Mouse (Mus musculus) liver, embryonic 11.5 days (tissue): ENCODE results near the gene Tcap. TPM values are rescaled to one million over a fixed set of nuclear protein-coding genes. Genes with fewer than 3 reads are reported as not detected.

Experiments used
- ATAC-seq: fragments of 200-750 bp; cut with Nextera tagmentation; replicated peaks from 2 replicates; pipeline ENCODE4 v1.8.0; 2017; ENCODE audit warnings: moderate number of reproducible peaks, mild to moderate bottlenecking, moderate TSS enrichment, moderate library complexity; ENCODE audit not compliant: low FRiP score
- DNase-seq: peaks from one replicate; pipeline ENCODE4 v3.0.0-alpha.2; 2017; ENCODE audit warnings: low spot score
- H3K27ac ChIP-seq: fragments of 300-500 bp; sonication (generic); 2 replicates; pipeline ENCODE4 v1.5.1; 2014; ENCODE audit warnings: mild to moderate bottlenecking, low read depth, low read length, control low read depth
- H3K27me3 ChIP-seq: fragments of 300-500 bp; sonication (generic); replicated peaks from 2 replicates; pipeline ENCODE4 v1.6.1; 2014; ENCODE audit warnings: low read length, mixed read lengths; ENCODE audit not compliant: control insufficient read depth, insufficient read depth
- H3K36me3 ChIP-seq: fragments of 300-500 bp; sonication (generic); 2 replicates; pipeline ENCODE4 v1.6.1; 2014; ENCODE audit warnings: mild to moderate bottlenecking, low read length, moderate library complexity, mixed read lengths; ENCODE audit not compliant: control insufficient read depth, insufficient read depth
- H3K4me1 ChIP-seq: fragments of 300-500 bp; sonication (generic); replicated peaks from 2 replicates; pipeline ENCODE4 v1.6.1; 2014; ENCODE audit warnings: low read length, mixed read lengths; ENCODE audit not compliant: control insufficient read depth, insufficient read depth
- H3K4me2 ChIP-seq: fragments of 300-500 bp; sonication (generic); 2 replicates; pipeline ENCODE4 v1.6.1; 2014; ENCODE audit warnings: mild to moderate bottlenecking, control low read depth, moderate library complexity
- H3K4me3 ChIP-seq: fragments of 300-500 bp; sonication (generic); 2 replicates; pipeline ENCODE4 v1.5.1; 2014; ENCODE audit warnings: low read depth, low read length, control low read depth
- H3K9ac ChIP-seq: fragments of 300-500 bp; sonication (generic); 2 replicates; pipeline ENCODE4 v1.6.1; 2014; ENCODE audit warnings: low read depth, low read length, control low read depth
- H3K9me3 ChIP-seq: fragments of 300-500 bp; sonication (generic); 2 replicates; pipeline ENCODE4 v1.6.1; 2016; ENCODE audit warnings: low read length, inconsistent platforms, mixed read lengths; ENCODE audit not compliant: control insufficient read depth
- WGBS: fragments of 180-500 bp; shearing (Covaris S2); extraction: QIAGEN DNeasy Blood & Tissue Kit; methylation state at CpG from one replicate; pipeline ENCODE4 v1.1.7; 2014; 5-methylcytosine and 5-hydroxymethylcytosine counted together
- polyA plus RNA-seq: library from polyadenylated mRNA; unstranded; fragments of >200 nt; fragmentation: Nextera tagmentation; extraction: Ambion mirVana; gene quantifications from 2 replicates; pipeline ENCODE4 v1.2.1, GENCODE M21; 2014

The Tcap gene
- polyA plus RNA-seq, 1 experiment from 2014 or later, result 0.89 TPM

DNA sequence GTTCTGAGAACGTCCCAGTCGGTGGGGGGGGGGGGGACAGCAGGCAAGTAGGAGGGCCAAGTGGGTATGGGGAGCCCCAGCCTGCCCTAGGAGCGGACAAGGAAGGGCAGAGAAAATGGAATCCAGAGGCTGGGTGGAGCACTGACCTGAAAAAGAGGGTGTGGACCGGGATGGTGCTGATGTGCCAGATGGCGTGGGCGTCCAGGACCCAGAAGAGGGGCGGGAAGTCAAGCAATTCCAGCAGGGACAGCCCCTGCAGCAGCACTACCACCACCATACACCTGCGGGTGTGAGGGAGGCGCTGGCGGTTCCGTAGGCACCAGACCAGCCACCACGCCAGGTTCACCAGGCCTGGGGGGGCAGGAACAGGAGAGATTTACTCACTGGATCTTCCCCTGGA, 6.5 kb downstream of the Tcap start:
- Histone ChIP-seq H3K4me2 (no peak overlapping the region), H3K4me3 (no peak overlapping the region), H3K27me3 (peaks cover 50% of the 10 kb centered on the region), H3K9me3 (no peaks in the 10 kb centered on the region), H3K36me3 (no peaks in the 10 kb centered on the region), H3K27ac (no peak overlapping the region), H3K4me1 (peaks cover 36% of the 10 kb centered on the region), H3K9ac (no peak overlapping the region)
- no peak for DNase-seq
- no peak for ATAC-seq
- WGBS, result 67% methylated on average over 12 of the region's 12 CpGs

DNA sequence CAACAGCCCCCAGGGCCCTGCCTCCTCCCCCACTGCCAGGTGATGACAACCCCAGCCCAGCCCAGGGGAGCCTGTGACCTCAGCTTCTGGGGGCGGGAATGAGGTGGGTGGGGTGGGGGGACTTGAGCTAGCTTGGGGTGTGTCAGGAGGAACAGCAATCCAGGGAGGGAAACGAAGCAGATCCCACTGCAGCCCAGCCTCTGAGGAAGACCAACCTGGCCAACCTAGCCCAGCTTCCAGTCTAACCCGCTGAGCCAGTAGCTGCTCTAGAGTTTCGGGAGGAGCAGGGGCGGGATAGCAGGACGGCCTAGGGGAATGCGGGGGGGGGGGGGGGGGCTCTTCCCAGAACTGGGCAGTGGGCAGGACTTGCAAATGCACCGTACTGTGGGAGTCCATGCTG, 8.4 kb downstream of the Tcap start:
- no peaks in the 10 kb centered on the region for H3K36me3 ChIP-seq
- H3K27me3 ChIP-seq, result peaks cover 31% of the 10 kb centered on the region
- peaks cover 37% of the 10 kb centered on the region for H3K4me1 ChIP-seq
- H3K9me3 ChIP-seq, result no peaks in the 10 kb centered on the region
- no peak overlapping the region for H3K4me2 ChIP-seq
- no peak overlapping the region for H3K4me3 ChIP-seq
- DNase-seq (no peak), ATAC-seq (no peak)
- H3K9ac ChIP-seq, result no peak overlapping the region
- no peak overlapping the region for H3K27ac ChIP-seq
- WGBS, result 35% methylated on average over 7 of the region's 8 CpGs

DNA sequence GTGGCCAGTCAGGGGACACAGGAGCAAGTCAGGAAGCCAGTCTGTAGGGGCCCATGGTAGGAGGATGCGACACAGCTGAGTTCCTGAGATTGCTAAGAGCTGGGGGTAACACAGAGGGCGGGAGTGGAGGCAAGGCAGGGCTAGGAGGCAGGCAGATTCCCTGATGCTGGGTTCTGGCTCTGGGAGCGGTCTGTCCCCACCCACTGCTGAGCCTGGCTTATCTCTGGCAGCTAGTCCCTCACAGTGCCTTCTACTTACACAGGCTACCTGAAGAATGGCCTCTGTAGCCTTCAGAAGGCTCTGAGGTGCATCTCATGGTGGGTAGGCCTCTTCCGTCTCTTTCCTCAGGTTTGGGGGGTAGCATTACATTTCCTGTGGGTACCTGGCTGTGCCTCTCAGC, 9.0 kb downstream of the Tcap start:
- H3K4me3 ChIP-seq, result no peak overlapping the region

DNA sequence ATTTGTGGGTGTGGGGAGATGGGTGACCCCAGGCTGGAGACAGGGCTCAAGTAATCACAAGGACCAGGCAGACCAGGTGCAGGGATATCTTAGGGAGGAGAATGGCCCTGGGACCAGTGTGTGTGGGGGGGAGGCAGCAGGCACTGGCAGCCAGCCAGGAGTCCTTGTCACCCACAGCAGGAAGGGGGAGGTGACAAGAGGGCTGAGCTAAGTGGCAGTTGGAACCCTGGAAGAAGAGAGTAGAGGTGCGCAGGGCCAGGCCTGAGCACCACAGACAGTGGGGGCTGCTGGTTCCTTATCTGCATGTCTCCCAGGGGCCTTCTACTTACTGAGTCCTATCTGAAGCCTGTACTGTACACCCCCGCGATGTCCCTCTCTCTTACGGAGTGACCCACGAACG, 9.7 kb downstream of the Tcap start:
- Histone ChIP-seq H3K36me3 (no peaks in the 10 kb centered on the region), H3K27me3 (peaks cover 19% of the 10 kb centered on the region), H3K9ac (peak overlapping the region; percentile 54), H3K27ac (peak overlapping the region; percentile 62), H3K4me3 (no peak overlapping the region), H3K9me3 (no peaks in the 10 kb centered on the region), H3K4me2 (peak overlapping the region; percentile 47), H3K4me1 (peaks cover 37% of the 10 kb centered on the region)
- 31% methylated on average over 6 of the region's 6 CpGs for WGBS
- ATAC-seq (peak; percentile 65), DNase-seq (no peak)

More for the DNA sequence above, 9.0 kb downstream of the Tcap start:
- no peak overlapping the region for H3K9ac ChIP-seq
- peak; percentile 81 for ATAC-seq
- DNase-seq, result no peak
- H3K4me2 ChIP-seq, result peak overlapping the region; percentile 47
- H3K4me1 ChIP-seq, result peaks cover 37% of the 10 kb centered on the region
- no peaks in the 10 kb centered on the region for H3K9me3 ChIP-seq
- 27% methylated on average over 4 of the region's 4 CpGs for WGBS
- peaks cover 25% of the 10 kb centered on the region for H3K27me3 ChIP-seq
- no peaks in the 10 kb centered on the region for H3K36me3 ChIP-seq
- peak overlapping the region; percentile 62 for H3K27ac ChIP-seq

DNA sequence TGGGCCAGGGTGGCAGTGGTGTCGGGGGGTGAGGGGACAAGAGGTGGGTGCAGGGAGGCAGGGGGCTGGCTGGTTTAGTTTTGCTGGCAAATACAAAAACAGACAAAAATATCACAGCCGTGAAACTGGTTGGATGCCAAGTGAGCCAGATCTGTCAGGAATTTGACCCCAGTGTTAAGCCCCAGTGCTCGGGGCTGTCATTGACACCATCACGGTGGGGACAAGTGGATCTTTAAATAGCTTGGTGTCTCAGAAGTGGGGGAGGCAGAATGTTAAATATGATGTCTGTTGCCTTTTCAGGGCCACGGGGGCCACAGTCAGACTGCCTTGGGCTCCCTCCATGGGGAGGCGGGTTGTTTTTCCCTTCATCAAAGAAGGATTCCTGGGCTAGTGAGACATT, 10.7 kb downstream of the Tcap start:
- H3K36me3 ChIP-seq, result no peaks in the 10 kb centered on the region
- no peak overlapping the region for H3K4me2 ChIP-seq
- peaks cover 35% of the 10 kb centered on the region for H3K4me1 ChIP-seq
- no peaks in the 10 kb centered on the region for H3K9me3 ChIP-seq
- H3K27me3 ChIP-seq, result peaks cover 14% of the 10 kb centered on the region
- peak overlapping the region; percentile 62; the same call in 1 of the 2 replicates for H3K27ac ChIP-seq
- H3K4me3 ChIP-seq, result no peak overlapping the region
- no peak for ATAC-seq
- no peak overlapping the region for H3K9ac ChIP-seq
- no peak for DNase-seq
- 59% methylated on average over 6 of the region's 6 CpGs for WGBS

DNA sequence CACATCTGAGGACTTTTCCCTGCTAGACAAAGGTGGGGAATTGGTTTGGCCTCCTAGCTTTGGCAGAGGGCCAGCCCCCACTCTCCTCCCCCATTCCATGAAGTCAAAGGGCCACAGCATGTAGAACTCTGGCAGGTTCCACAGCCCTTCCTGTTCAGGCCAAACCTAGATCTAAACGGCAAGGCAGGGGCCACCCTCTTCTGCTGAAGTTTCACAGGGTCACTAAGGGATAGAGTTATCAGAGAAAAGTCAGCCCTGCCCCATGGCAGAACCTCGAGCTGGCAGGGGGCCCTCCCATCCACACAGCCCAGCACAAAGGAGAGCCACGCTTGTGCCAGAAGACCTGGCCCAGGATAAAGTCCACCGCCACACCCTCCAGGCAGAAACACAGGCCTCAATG, 11.4 kb downstream of the Tcap start:
- H3K9ac ChIP-seq, result no peak overlapping the region
- peaks cover 13% of the 10 kb centered on the region for H3K27me3 ChIP-seq
- H3K36me3 ChIP-seq, result no peaks in the 10 kb centered on the region
- ATAC-seq, result peak; percentile 32; the same call in 1 of the 2 replicates
- WGBS, result 43% methylated on average over 4 of the region's 4 CpGs
- peaks cover 39% of the 10 kb centered on the region for H3K4me1 ChIP-seq
- H3K4me3 ChIP-seq, result no peak overlapping the region
- H3K27ac ChIP-seq, result peak overlapping the region; percentile 59; the same call in 1 of the 2 replicates
- H3K4me2 ChIP-seq, result no peak overlapping the region
- H3K9me3 ChIP-seq, result no peaks in the 10 kb centered on the region
- no peak for DNase-seq

DNA sequence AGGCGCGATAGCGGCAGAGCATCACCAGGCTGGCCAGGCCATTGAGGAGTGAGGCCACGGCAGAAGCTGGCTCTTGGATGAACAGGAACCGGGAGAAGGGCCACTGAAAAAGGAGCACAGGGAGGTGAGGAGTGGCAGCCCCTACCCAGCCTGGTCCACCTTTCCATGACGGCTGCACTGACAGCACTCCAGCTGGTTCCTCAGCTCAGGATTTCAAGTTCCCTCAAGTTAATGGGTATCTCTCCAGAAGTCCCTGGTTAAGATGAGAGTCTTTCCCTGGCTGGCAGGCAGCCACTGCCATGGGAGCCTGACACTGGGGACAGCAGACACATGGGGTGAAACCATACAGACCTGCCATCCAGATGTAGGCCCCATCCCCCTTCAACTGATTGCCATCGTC, 14.3 kb downstream of the Tcap start:
- H3K27ac ChIP-seq, result no peak overlapping the region
- ATAC-seq, result no peak
- no peak overlapping the region for H3K4me2 ChIP-seq
- 88% methylated on average over 7 of the region's 7 CpGs for WGBS
- no peak overlapping the region for H3K9ac ChIP-seq
- no peak for DNase-seq
- no peaks in the 10 kb centered on the region for H3K36me3 ChIP-seq
- no peaks in the 10 kb centered on the region for H3K27me3 ChIP-seq
- no peaks in the 10 kb centered on the region for H3K9me3 ChIP-seq
- peaks cover 27% of the 10 kb centered on the region for H3K4me1 ChIP-seq
- no peak overlapping the region for H3K4me3 ChIP-seq

DNA sequence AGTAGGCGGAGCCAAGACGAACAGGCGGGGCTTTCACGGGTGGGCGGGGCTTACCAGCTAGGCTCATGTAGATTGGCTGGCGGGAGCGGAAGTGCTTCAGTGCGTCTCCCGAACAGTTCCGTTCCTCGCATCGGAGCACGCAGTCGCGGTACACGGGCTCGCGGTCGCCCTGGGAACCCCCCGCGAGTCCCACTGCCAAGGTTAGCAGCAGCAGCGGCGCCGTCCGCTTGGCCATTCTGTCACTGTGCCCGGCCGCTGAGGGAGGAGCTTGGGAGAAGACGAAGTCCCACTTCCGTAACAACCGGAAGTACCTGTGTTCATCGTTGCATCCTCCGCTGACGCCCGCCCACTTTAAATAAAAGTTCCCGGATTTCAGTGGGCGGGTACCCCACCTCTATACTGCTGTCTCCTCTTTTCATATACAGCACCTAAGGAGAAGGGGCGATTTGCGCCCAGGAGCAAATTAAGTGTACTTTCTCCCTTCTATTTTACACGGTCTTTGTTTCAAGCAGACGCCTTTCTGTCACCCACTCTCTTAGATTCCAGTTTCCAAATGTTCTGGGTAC, 16.6 kb downstream of the Tcap start, which contains the start of gene Pgap3:
Gene Pgap3, minus strand, starts transcription at position 330 of the 566 bp plus-strand sequence.
- peak within 1 kb of the TSS; percentile 92 for H3K27ac ChIP-seq
- no peaks in the 10 kb centered on the region for H3K36me3 ChIP-seq
- no peaks in the 10 kb centered on the region; the same call in 1 of the 2 replicates for H3K27me3 ChIP-seq
- peak; percentile 89 for ATAC-seq
- DNase-seq, result peak; percentile 89
- H3K4me3 ChIP-seq, result peak within 1 kb of the TSS; percentile 76
- H3K4me2 ChIP-seq, result peak within 1 kb of the TSS; percentile 82
- H3K9me3 ChIP-seq, result no peaks in the 10 kb centered on the region
- peaks cover 5% of the 10 kb centered on the region; the same call in 1 of the 2 replicates for H3K4me1 ChIP-seq
- H3K9ac ChIP-seq, result peak within 1 kb of the TSS; percentile 83
- under 1% methylated on average over 40 of the region's 40 CpGs for WGBS

DNA sequence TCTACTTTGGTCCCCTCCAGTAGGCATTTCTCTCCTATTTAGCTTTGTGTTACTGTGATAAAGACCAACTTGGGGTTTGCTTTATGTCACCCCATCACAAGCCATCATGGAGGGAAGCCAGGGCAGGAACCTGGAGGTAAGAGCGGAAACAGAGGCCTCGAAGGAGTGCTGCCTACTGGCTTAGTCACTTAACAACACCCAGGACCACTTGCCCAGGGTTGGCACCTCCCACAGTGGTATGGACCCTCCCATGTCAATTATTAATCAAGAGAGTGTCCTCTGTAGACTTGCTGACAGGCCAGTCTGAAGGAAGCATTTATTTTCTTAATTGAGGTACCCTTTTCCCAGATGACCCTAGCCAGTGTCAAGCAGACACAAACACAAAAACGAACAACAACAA, 17.2 kb downstream of the Tcap start:
- Histone ChIP-seq H3K4me2 (peak overlapping the region; percentile 82), H3K9me3 (no peaks in the 10 kb centered on the region), H3K9ac (peak overlapping the region; percentile 83), H3K27ac (no peak overlapping the region; the same call in 1 of the 2 replicates), H3K4me1 (peaks cover 4% of the 10 kb centered on the region; the same call in 1 of the 2 replicates), H3K4me3 (peak overlapping the region; percentile 76), H3K36me3 (no peaks in the 10 kb centered on the region), H3K27me3 (no peaks in the 10 kb centered on the region; the same call in 1 of the 2 replicates)
- WGBS, result 54% methylated on average over 3 of the region's 3 CpGs
- no peak for DNase-seq
- no peak for ATAC-seq
